Mouse (Mus musculus): ENCODE measurements around the gene Fbxw16.
"Not testable (repeated sequence)": the region's sequence is repeated elsewhere in the genome, so short reads cannot be mapped to it uniquely, and the experiment has no call there.

Gene Fbxw16

DNA sequence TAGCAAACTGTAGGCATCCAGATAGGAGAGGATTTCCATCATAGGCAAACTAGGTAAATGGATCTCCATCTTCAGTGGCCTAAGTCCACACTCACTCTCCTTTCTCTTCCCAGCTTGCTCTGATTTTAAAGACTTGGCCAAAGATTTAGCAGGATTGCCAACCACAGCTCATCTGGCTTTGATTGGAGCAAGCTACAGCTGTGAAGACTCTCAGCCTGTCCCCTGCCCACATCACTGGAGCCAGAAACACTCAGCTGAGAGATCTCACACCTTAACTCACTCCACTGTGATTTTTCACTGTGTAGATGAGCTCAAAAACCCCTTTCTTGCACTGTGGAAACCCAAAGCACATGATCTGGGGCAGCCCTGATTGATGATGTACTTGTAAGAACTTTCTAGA, at the start of gene Fbxw16:
Gene Fbxw16 (minus strand): TSS at position 101 of the 400 bp plus-strand sequence.
- no peak for DNase-seq

DNA sequence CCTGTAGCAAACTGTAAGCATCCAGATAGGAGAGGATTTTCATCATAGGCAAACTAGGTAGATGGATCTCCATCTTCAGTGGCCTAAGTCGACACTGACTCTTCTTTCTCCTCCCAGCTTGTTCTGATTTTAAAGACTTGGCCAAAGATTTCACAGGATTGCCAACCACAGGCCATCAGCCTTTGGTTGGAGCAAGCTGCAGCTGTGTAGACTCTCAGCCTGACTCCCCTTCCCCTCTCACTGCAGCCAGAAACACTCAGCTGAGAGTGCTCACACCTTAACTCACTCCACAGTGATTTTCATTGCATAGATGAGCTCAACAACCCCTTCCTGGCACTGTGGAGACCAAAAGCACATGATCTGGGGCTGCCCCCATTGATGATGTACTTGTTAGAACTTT, 46.8 kb upstream of the Fbxw16 start, which contains the start of gene Fbxw19:
Gene Fbxw19 (minus strand): TSS at position 101 of the 400 bp plus-strand sequence.
- DNase-seq = not testable (repeated sequence)

- no peak for DNase-seq
Observed at GRCm38 (mm10) chr9:109432956-109433355, 16.0 kb downstream of the Fbxw16 start.

DNA sequence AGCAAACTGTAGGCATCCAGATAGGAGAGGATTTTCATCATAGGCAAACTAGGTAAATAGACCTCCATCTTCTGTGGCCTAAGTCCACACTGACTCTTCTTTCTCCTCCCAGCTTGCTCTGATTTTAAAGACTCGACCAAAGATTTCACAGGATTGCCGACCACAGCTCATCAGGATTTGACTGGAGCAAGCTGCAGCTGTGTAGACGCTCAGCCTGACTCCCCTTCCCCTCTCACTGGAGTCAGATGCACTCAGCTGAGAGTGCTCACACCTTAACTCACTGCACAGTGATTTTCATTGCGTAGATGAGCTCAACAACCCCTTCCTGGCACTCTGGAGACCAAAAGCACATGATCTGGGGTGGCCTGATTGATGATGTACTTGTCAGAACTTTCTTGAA, 44.7 kb downstream of the Fbxw16 start, which contains the start of gene Fbxw22:
Gene Fbxw22 (minus strand): TSS at position 101 of the 400 bp plus-strand sequence.
- DNase-seq = not testable (repeated sequence)
